Mouse (Mus musculus) yolk sac, embryonic 10.5 days (tissue): ENCODE results near the gene Tbp.
A peak's percentile ranks its signal among the peaks of the same experiment; 100 is the strongest.

Experiments used
- DNase-seq: peaks from one replicate; pipeline ENCODE4 v3.0.0-alpha.2; 2017; ENCODE audit warnings: low spot score

Tbp gene

GRCm38 (mm10) chr17:15499656-15500394, at the start of gene Tbp, which contains the start of gene Psmb1:
Gene Tbp (plus strand): TSS chr17:15499888.
Gene Psmb1 (minus strand): TSS chr17:15499751.
- peak; percentile 95 for DNase-seq

- no peak for DNase-seq
Measured at GRCm38 (mm10) chr17:15455203-15455602, 44.5 kb upstream of the Tbp start.

GRCm38 (mm10) chr17:15456595-15456994, 43.1 kb upstream of the Tbp start:
- DNase-seq, result no peak

GRCm38 (mm10) chr17:15459761-15460160, 39.9 kb upstream of the Tbp start:
- no peak for DNase-seq

- DNase-seq, result no peak
Measured at GRCm38 (mm10) chr17:15461921-15462495, 37.7 kb upstream of the Tbp start.

GRCm38 (mm10) chr17:15467669-15468068, 32.0 kb upstream of the Tbp start:
- peak; percentile 44 for DNase-seq

- DNase-seq, result no peak
Measured at GRCm38 (mm10) chr17:15472671-15473070, 27.0 kb upstream of the Tbp start.

GRCm38 (mm10) chr17:15490542-15490941, 9.1 kb upstream of the Tbp start:
- no peak for DNase-seq

- peak; percentile 91 for DNase-seq
Measured at GRCm38 (mm10) chr17:15497882-15498752, 1.6 kb upstream of the Tbp start.

GRCm38 (mm10) chr17:15498753-15499113, 955 bp upstream of the Tbp start:
- no peak for DNase-seq

- no peak for DNase-seq
Measured at GRCm38 (mm10) chr17:15510694-15511093, 11.0 kb downstream of the Tbp start.

- no peak for DNase-seq
Measured at GRCm38 (mm10) chr17:15517776-15518175, 18.1 kb downstream of the Tbp start.

GRCm38 (mm10) chr17:15518186-15518585, 18.5 kb downstream of the Tbp start:
- DNase-seq, result no peak

GRCm38 (mm10) chr17:15518766-15519165, 19.1 kb downstream of the Tbp start:
- DNase-seq, result no peak

- DNase-seq, result no peak
Measured at GRCm38 (mm10) chr17:15526304-15526703, 26.6 kb downstream of the Tbp start.

GRCm38 (mm10) chr17:15526986-15527810, 27.5 kb downstream of the Tbp start, which contains the start of gene Pdcd2:
Gene Pdcd2 (minus strand): TSS chr17:15527301.
- DNase-seq, result peak; percentile 96

- no peak for DNase-seq
Measured at GRCm38 (mm10) chr17:15527811-15528136, 28.1 kb downstream of the Tbp start.

- no peak for DNase-seq
Measured at GRCm38 (mm10) chr17:15528887-15529286, 29.2 kb downstream of the Tbp start.

- DNase-seq, result no peak
Measured at GRCm38 (mm10) chr17:15530141-15530540, 30.5 kb downstream of the Tbp start.

GRCm38 (mm10) chr17:15535162-15535800, 35.6 kb downstream of the Tbp start:
- DNase-seq, result no peak

GRCm38 (mm10) chr17:15535943-15536342, 36.3 kb downstream of the Tbp start:
- DNase-seq, result no peak
